Mouse (Mus musculus) myocyte (in vitro differentiated cells): ENCODE measurements around the gene Usp15.

Experiments used
- CEBPB ChIP-seq: IDR thresholded peaks from 2 replicates; pipeline ENCODE4 v1.6.1; 2011; ENCODE audit warnings: mild to moderate bottlenecking, moderate library complexity; ENCODE audit not compliant: poor library complexity, insufficient read depth, severe bottlenecking
- E2F4 ChIP-seq: IDR thresholded peaks from one replicate; pipeline ENCODE4 v1.6.1; 2011; ENCODE audit warnings: mild to moderate bottlenecking, control low read depth, moderate library complexity; ENCODE audit not compliant: insufficient read depth
- MAX ChIP-seq: IDR thresholded peaks from one replicate; pipeline ENCODE4 v1.6.1; 2011; ENCODE audit warnings: low read depth, mild to moderate bottlenecking, control low read depth
- MYOD1 ChIP-seq, 3 experiments: IDR thresholded peaks; one replicate each; pipeline ENCODE4 v1.6.1; 2011; ENCODE audit warnings: control low read depth in 2 of 3, low read depth in 2 of 3, mild to moderate bottlenecking in 2 of 3, moderate library complexity in 1 of 3; ENCODE audit not compliant: insufficient read length in 2 of 3, control insufficient read depth in 1 of 3
- POLR2A ChIP-seq: IDR thresholded peaks from one replicate; pipeline ENCODE4 v1.6.1; 2011; ENCODE audit warnings: low read depth, mild to moderate bottlenecking, control low read depth, moderate library complexity; ENCODE audit not compliant: insufficient read length
- SRF ChIP-seq: IDR thresholded peaks from one replicate; pipeline ENCODE4 v1.6.1; 2011; ENCODE audit warnings: low read depth; ENCODE audit not compliant: control insufficient read depth, insufficient read length
- TCF12 ChIP-seq: IDR thresholded peaks from one replicate; pipeline ENCODE4 v1.6.1; 2011; ENCODE audit warnings: mild to moderate bottlenecking, control low read depth; ENCODE audit not compliant: poor library complexity, insufficient read depth, severe bottlenecking

- TF ChIP-seq SRF = no peak
- TF ChIP-seq POLR2A = no peak
- no peak for TF ChIP-seq E2F4
- no peak for TF ChIP-seq MAX
- TF ChIP-seq TCF12 = no peak
- no peak for TF ChIP-seq MYOD1 (IDR thresholded peaks at IDR 0.05; ENCODE audit: control insufficient read depth in 1 of 3, insufficient read length in 2 of 3, low read depth in 2 of 3)
- no peak for TF ChIP-seq CEBPB
Measured at GRCm38 (mm10) chr10:123198183-123198582, 1.4 kb upstream of the Usp15 start.
